Mouse (Mus musculus) cerebellum, adult 2 months (tissue): Measurements from ENCODE around the gene Olfr763. TPM values are rescaled to one million over a fixed set of nuclear protein-coding genes. Genes with fewer than 3 reads are reported as not detected.
"Not testable (repeated sequence)": the region's sequence is repeated elsewhere in the genome, so short reads cannot be mapped to it uniquely, and the experiment has no call there.

Experiments used
- DNase-seq, 2 experiments: peaks; one replicate each; pipeline ENCODE4 v3.0.0; 2021
- H3K27ac ChIP-seq: fragments of 200-500 bp; 2 replicates; pipeline ENCODE4 v1.5.1; 2012; ENCODE audit warnings: low read length, control low read depth, inconsistent platforms; ENCODE audit not compliant: insufficient read depth
- H3K27me3 ChIP-seq: fragments of 200-500 bp; 2 replicates; pipeline ENCODE4 v1.6.1; 2012; ENCODE audit warnings: inconsistent platforms, mild to moderate bottlenecking, low read length, moderate library complexity; ENCODE audit not compliant: control insufficient read depth, insufficient read depth
- H3K4me1 ChIP-seq: fragments of 200-500 bp; 2 replicates; pipeline ENCODE4 v1.6.1; 2011; ENCODE audit warnings: low read length; ENCODE audit not compliant: control insufficient read depth, insufficient read depth
- H3K4me3 ChIP-seq: fragments of 200-500 bp; replicated peaks from 2 replicates; pipeline ENCODE3; 2011; ENCODE audit warnings: mild to moderate bottlenecking, low read depth, low read length, control low read depth; ENCODE audit not compliant: insufficient read depth
- CTCF ChIP-seq: fragments of 200-500 bp; IDR thresholded peaks from 2 replicates; pipeline ENCODE4 v1.5.1; 2011; ENCODE audit warnings: low read depth, mild to moderate bottlenecking, control low read depth, low read length, moderate library complexity, borderline replicate concordance; ENCODE audit not compliant: insufficient read depth
- POLR2A ChIP-seq: fragments of 200-500 bp; IDR thresholded peaks from 2 replicates; pipeline ENCODE4 v1.6.1; 2011; ENCODE audit warnings: low read length, control low read depth, borderline replicate concordance; ENCODE audit not compliant: insufficient read depth
- WGBS: fragments of 180-500 bp; shearing (Covaris S2); methylation state at CpG from one replicate; pipeline ENCODE4 v1.1.7; 2018; 5-methylcytosine and 5-hydroxymethylcytosine counted together
- polyA plus RNA-seq: library from polyadenylated mRNA; depleted of rRNA; stranded (reverse); fragments of >200 nt; gene quantifications from 2 replicates; pipeline ENCODE4 v1.2.3, GENCODE M21; 2012

Olfr763 gene
- polyA plus RNA-seq, 1 experiment = not detected

DNA sequence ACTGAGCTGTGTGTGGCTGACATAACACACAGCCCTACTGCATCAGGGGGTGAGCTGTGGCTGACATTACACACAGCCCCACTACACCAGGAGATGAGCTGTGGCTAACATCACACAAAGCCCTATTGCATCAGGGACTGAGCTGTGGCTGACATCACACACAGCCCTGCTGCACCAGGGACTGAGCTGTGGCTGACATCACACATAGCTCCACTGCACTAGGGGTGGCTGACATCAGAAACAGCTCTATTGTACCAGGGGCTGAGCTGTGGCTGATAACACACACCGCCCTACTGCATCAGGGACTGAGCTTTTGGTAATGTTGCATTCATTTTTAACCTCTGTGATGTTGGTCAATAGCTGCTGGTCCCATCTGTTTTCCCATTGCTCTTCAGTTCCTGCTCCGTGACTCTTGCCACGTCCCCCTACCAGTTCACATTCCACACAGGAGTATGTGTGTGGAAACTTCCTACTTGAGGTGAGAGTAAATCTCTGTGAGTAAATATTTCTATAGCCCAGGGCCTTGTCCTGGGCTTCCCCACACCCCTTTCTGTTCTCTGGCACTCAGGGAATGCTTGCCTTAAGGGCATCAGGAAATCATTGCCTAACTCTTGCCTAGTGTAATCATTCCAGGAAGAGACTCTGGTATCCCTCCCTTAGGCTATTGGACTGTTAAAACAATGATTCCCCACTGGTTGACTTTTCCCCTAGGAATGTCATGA is 29.8 kb upstream of the Olfr763 start:
- Histone ChIP-seq H3K27ac (no peak overlapping the region), H3K4me3 (no peak overlapping the region), H3K4me1 (no peaks in the 10 kb centered on the region), H3K27me3 (no peaks in the 10 kb centered on the region)
- 79% methylated on average over 3 of the region's 3 CpGs for WGBS
- no peak for TF ChIP-seq POLR2A
- no peak for TF ChIP-seq CTCF
- DNase-seq = no peak

- H3K27ac ChIP-seq, DNase-seq, H3K4me3 ChIP-seq, H3K4me1 ChIP-seq, H3K27me3 ChIP-seq: not testable (repeated sequence)
- 64% methylated on average over 1 of the region's 1 CpGs for WGBS
These were observed 21.5 kb upstream of the Olfr763 start, which contains the start of gene Olfr9 for GRCm38 (mm10) chr10:128989131-128989530. Gene Olfr9, plus strand, starts transcription at chr10:128989431.

- WGBS = 52% methylated on average over 7 of the region's 10 CpGs
- DNase-seq, H3K27ac ChIP-seq, H3K27me3 ChIP-seq, H3K4me1 ChIP-seq, H3K4me3 ChIP-seq: not testable (repeated sequence)
These were observed 20.3 kb upstream of the Olfr763 start for GRCm38 (mm10) chr10:128990129-128990850.

DNA sequence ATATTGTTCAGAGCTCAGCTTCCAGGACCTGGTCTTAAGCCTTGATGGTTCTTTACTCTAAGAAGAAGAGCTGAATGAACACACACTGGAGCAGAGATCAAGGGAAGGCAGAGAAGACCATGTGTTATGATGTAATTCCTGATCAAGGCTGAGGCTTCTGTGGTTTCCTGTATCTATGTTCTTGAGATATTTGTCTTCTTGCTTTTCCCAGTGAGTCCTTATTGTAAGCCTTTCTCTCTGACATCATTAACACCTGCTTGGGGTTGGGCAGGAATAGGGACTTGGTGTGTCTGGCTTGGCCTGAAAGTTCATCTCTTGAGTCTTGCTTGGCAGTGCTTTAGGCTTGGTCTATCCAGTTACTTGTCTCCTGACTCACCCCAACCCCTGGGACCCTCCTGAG is 19.6 kb upstream of the Olfr763 start:
- no peaks in the 10 kb centered on the region for H3K27me3 ChIP-seq
- H3K27ac ChIP-seq = no peak overlapping the region
- no peaks in the 10 kb centered on the region for H3K4me1 ChIP-seq
- no peak for DNase-seq
- H3K4me3 ChIP-seq = no peak overlapping the region
- TF ChIP-seq CTCF (no peak), POLR2A (no peak)

- no peak for DNase-seq
- TF ChIP-seq CTCF (no peak), POLR2A (no peak)
- WGBS = 97% methylated on average over 1 of the region's 1 CpGs
- H3K27ac ChIP-seq = no peak overlapping the region
- H3K4me3 ChIP-seq = no peak overlapping the region
- H3K4me1 ChIP-seq = no peaks in the 10 kb centered on the region
- H3K27me3 ChIP-seq = no peaks in the 10 kb centered on the region
These were observed 14.8 kb upstream of the Olfr763 start for GRCm38 (mm10) chr10:128995796-128996195.

GRCm38 (mm10) chr10:128996523-128997040 is 14.0 kb upstream of the Olfr763 start:
- Histone ChIP-seq H3K4me3 (no peak overlapping the region), H3K4me1 (no peaks in the 10 kb centered on the region), H3K27ac (no peak overlapping the region), H3K27me3 (no peaks in the 10 kb centered on the region)
- no peak for TF ChIP-seq CTCF
- no peak for TF ChIP-seq POLR2A
- WGBS = 76% methylated on average over 4 of the region's 4 CpGs
- no peak for DNase-seq

GRCm38 (mm10) chr10:129004032-129004920 is 6.3 kb upstream of the Olfr763 start:
- 85% methylated on average over 14 of the region's 14 CpGs for WGBS
- TF ChIP-seq POLR2A (no peak), CTCF (no peak)
- Histone ChIP-seq H3K27me3 (no peaks in the 10 kb centered on the region), H3K4me1 (no peaks in the 10 kb centered on the region), H3K4me3 (no peak overlapping the region), H3K27ac (no peak overlapping the region)
- DNase-seq = no peak

GRCm38 (mm10) chr10:129011511-129011910 is 920 bp downstream of the Olfr763 start:
- H3K27me3 ChIP-seq, H3K4me1 ChIP-seq, DNase-seq, H3K27ac ChIP-seq, H3K4me3 ChIP-seq: not testable (repeated sequence)
- 13% methylated on average over 2 of the region's 5 CpGs for WGBS
